Mouse (Mus musculus) testis, postnatal 14 days (tissue): ENCODE results near the gene Reps2.
A peak's percentile ranks its signal among the peaks of the same experiment; 100 is the strongest.

ENCODE experiments used
- DNase-seq: peaks from one replicate; pipeline ENCODE4 v3.0.0; 2021; ENCODE audit warnings: low spot score

Gene Reps2

GRCm38 (mm10) chrX:162487734-162488133, 155.7 kb downstream of the Reps2 start:
- DNase-seq: no peak

- no peak for DNase-seq
These were observed 173.2 kb downstream of the Reps2 start for GRCm38 (mm10) chrX:162470213-162470612.

- DNase-seq: peak; percentile 3
These were observed 181.3 kb downstream of the Reps2 start for GRCm38 (mm10) chrX:162462156-162462555.

GRCm38 (mm10) chrX:162456445-162456844, 187.0 kb downstream of the Reps2 start:
- no peak for DNase-seq

- DNase-seq: no peak
These were observed 188.1 kb downstream of the Reps2 start for GRCm38 (mm10) chrX:162455364-162455763.

GRCm38 (mm10) chrX:162453821-162454402, 189.5 kb downstream of the Reps2 start:
- no peak for DNase-seq

- no peak for DNase-seq
These were observed 190.8 kb downstream of the Reps2 start for GRCm38 (mm10) chrX:162452642-162453041.

GRCm38 (mm10) chrX:162447974-162448373, 195.5 kb downstream of the Reps2 start:
- no peak for DNase-seq

GRCm38 (mm10) chrX:162446678-162447318, 196.7 kb downstream of the Reps2 start:
- DNase-seq: no peak

GRCm38 (mm10) chrX:162443387-162443786, 200.1 kb downstream of the Reps2 start:
- DNase-seq: no peak

GRCm38 (mm10) chrX:162442970-162443369, 200.5 kb downstream of the Reps2 start:
- DNase-seq: no peak

- DNase-seq: no peak
These were observed 210.5 kb downstream of the Reps2 start for GRCm38 (mm10) chrX:162432776-162433543.

GRCm38 (mm10) chrX:162427698-162428097, 215.8 kb downstream of the Reps2 start:
- no peak for DNase-seq

GRCm38 (mm10) chrX:162419431-162419830, 224.0 kb downstream of the Reps2 start:
- no peak for DNase-seq

GRCm38 (mm10) chrX:162413124-162413523, 230.3 kb downstream of the Reps2 start:
- no peak for DNase-seq

GRCm38 (mm10) chrX:162407291-162407690, 236.2 kb downstream of the Reps2 start:
- DNase-seq: no peak

GRCm38 (mm10) chrX:162402487-162402886, 241.0 kb downstream of the Reps2 start:
- peak; percentile 3 for DNase-seq

GRCm38 (mm10) chrX:162380730-162381129, 262.7 kb downstream of the Reps2 start:
- no peak for DNase-seq

GRCm38 (mm10) chrX:162363206-162363605, 280.2 kb downstream of the Reps2 start:
- DNase-seq: peak; percentile 23
